Mouse (Mus musculus): Measurements from ENCODE around the gene Nebl.

Nebl gene

DNA sequence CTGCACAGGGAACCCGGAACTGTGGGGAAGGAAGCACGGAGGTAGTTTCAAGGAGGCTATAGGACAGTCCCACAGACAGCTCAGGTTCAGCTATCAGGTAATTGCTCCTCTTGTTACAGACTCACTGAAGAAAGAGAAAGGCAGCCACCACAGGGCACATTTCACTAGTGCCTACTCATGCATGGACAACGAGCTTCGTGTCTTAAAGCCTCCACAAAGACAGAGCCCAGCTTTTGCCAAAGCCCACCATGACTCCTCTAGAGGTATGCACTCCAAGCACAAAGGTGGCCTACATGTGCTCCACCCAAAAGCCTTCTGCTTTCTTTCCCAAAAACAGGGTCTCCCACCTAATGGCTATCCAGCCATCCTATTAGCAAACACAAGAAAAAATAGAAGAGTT, 90.4 kb downstream of the Nebl start:
- in situ Hi-C loops (cut with MboI, MseI): loop anchor here (5.0 to 10.0 kb wide), 4 partner anchors 51 to 294 kb away; partner anchors contain the start of gene Nebl

DNA sequence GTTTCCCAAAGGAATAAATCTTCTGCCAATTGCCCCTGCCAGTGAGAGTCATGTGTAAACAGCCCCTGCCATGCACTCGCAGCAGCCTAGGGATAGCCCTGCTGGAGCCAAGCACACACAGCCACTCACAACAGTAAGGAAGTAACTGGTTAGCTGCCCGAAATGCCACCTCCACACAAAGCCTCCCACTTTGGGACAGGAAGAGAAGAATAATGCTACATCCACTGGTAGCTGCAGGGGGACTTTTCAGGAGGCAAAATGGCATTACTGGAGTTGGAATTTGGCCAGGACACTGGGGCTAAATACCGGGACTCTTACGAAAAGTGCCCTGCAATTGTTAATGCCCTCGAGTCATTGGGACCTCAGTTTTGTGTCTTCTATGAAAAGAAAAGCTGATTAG, 92.6 kb downstream of the Nebl start:
- in situ Hi-C loops (cut with MboI, MseI): no loop called here

DNA sequence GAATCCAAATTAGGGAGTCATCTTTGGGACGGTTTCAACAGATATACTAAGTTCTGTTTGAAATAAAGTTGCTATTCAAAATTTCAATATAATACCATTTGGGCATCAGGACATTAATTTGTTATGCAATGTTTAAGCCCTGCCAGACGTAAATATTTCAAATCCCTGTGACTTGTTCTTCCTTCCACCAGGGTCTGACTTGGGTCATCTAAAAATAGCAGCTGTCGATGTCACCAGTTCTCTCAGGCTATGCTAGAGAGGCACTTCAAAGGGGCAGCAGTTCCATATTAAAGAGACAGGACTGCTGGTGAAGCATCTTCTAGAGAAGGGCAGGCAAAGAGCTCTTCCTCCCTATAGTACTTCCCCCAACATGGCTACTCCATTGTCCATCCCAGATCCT, 107.3 kb downstream of the Nebl start:
- in situ Hi-C loops (cut with MboI, MseI): loop anchor here (10.0 kb wide), 1 partner anchor 419 kb away; no protein-coding TSS in a partner anchor

DNA sequence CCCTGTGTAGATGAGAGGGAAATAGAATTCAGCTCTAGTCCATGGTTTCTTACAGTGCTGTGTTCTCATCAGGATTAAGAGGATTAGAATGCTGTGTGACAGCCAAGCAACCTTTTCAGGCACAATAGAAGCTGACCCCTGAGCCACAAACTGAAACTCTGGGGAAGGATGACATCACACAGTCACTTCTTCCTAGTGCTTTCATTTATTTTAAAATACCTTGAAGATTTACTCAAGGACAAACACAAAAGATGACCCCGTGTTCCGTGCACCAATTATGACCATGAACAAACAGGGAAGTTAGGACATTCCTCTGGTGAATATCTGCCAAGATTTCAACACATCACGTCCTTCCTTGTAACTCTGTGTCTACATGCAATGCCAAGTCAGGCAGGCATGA, 121.0 kb downstream of the Nebl start:
- in situ Hi-C loops (cut with MboI, MseI): no loop called here

DNA sequence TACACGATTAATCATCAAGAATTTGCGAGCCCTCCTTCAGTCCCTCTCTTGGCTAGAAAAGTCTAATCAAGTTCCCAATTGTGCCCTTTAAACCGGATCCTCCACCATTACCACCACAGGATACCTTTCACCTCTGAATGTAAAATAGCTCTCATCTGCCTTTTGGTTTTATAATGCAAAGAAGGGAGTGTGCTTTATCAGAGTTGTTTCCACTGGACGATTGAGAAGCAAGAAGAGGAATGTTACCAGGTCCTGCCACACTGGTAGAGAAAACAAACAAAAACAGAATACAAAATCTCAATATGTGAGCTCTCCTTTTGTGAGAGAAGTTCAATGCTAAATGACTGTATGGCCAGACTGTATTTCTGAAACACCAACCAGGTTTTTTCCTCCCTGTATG, 127.7 kb downstream of the Nebl start:
- in situ Hi-C loops (cut with MboI, MseI): no loop called here

DNA sequence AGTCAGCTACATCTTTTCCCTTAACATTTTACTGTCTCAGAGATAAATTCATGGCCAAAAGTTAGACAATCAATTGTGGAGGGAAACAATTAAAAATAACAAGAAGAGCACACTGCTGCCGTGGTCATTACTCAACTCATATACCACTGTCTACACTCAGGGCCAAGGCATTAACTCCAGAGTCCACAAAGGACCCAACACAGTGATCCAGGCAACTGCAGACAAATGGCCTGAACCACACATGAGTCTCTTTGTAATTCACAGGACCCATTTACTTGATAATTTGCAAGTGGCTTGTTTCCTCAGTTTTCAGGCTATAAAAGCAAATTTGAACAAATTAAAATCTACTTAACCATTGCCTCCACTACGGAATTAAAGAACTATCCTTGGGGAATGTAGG, 130.6 kb downstream of the Nebl start:
- in situ Hi-C loops (cut with MboI, MseI): no loop called here

DNA sequence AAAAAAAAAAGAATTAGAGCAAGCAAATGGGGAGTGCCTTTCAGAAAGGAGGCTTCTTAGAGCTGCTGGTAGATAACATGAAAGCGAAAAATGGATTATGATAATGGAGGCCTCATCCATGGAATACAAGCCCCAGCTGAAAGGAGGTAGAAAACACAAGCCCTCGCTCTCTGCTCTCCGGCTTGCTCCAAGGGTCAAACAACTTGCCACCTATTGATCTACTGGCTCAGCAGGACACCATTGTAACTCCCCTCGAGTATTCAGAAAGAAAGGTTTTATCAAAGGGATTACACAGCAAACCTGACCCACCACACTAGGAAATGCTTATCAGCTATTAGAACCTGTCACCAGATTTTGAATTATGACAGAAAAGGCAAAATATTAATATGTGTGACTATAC, 131.4 kb downstream of the Nebl start:
- in situ Hi-C loops (cut with MboI, MseI): no loop called here

DNA sequence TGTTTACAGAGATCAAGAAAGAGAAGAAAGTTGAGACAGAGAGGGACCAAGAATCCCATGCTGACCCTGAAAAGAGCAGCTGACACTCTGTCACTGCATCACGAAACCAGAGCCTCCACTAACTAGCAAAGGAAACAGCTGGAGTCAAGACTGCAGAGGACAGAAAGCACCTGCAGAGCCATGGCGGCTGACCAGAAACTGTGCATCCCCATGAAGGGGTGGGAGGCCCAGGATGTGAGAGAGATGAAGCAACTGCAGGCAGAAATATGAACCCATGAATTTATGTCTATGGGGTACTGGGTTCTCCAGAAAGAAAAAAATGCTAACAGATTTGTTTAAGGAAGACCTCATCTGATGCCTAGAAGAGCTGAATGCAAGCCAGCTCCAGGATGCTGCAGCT, 133.3 kb downstream of the Nebl start:
- in situ Hi-C loops (cut with MboI, MseI): no loop called here

DNA sequence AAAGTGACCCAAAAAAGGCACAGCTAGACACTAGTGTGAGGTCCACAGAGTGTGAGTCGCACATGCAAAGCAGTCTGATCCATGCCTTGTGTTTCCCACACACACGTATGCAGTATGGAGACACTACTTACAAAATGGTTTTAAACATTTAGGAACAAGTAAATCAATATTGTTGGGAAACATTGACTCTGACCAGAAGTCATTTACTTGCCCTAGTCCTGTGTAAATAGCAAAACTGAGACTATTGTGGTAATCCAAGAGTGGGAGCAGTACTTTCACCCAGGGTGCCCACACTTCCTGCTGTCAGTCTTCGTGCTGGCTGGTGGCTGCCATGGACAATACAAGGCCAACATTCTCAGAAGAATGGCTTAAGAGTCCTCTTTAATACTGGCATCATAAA, 141.6 kb downstream of the Nebl start:
- in situ Hi-C loops (cut with MboI, MseI): no loop called here

DNA sequence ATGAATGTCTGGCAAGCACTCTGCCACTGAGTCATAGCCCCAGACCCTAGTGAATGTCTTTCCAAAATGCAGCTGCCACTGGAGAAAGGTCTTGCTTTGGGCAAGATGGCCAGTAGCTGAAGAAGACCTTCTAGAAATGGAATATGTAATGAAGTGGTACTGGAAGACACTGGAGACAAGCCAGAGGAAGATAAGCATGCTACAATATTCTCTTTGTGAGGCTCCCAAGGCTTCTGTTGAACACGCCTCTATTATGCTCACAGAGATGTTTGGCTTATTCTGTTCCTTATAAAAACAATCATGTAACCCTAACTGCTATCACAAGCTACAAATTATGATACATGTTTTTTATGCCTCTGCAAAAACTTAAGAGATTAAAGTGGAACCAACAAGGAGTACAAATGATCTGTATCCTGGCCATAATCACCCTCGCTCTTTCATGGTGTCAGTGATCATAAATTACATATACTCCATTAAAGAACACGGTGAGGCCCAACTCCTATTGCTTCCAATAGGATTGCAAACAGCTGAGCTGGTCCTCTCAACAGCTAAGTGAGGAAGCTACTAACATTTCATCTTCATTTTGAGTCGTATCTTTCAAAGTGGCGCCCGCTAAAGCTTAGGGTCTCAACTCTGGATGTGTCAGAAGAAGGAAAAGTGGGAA, 145.8 kb downstream of the Nebl start:
- in situ Hi-C loops (cut with MboI, MseI): no loop called here

DNA sequence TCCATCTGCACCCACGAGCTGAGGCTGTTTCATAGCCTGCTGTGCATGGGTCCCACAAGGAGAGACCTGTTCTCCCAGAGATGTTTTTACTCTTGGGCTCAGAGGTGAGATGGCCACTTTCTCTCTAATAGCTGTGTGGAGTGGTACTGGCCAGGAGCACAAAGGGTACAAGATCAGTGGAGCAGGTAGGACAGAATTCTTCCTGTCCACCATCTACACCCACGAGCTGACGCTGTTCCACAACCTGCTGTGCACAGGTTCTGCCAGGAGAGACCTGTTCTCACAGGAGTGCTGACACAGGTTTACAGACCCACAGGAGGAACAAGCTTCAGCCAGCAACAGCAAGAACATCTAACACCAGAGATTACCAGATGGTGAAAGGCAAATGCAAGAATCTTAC, 155.6 kb downstream of the Nebl start:
- in situ Hi-C loops (cut with MboI, MseI): no loop called here

DNA sequence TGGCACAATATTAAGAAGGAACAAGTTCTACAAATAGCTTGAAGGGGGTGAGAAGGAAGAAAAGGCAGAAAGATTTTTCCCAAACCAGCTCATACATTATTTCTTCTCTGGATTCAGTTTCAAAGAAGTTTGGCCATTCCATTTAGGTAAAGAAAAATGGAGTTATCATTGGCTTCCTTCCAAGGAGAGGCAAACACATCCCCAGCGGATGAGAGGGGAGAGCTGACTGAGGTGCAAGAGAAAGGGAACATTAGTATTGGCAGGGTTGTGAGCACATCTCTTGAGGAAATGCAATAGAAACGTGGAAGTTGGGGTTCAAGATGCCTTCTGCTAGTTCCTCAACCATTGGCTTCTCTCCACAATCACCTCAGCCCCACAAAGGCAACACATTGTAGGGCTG, 159.5 kb downstream of the Nebl start:
- in situ Hi-C loops (cut with MboI, MseI): no loop called here

DNA sequence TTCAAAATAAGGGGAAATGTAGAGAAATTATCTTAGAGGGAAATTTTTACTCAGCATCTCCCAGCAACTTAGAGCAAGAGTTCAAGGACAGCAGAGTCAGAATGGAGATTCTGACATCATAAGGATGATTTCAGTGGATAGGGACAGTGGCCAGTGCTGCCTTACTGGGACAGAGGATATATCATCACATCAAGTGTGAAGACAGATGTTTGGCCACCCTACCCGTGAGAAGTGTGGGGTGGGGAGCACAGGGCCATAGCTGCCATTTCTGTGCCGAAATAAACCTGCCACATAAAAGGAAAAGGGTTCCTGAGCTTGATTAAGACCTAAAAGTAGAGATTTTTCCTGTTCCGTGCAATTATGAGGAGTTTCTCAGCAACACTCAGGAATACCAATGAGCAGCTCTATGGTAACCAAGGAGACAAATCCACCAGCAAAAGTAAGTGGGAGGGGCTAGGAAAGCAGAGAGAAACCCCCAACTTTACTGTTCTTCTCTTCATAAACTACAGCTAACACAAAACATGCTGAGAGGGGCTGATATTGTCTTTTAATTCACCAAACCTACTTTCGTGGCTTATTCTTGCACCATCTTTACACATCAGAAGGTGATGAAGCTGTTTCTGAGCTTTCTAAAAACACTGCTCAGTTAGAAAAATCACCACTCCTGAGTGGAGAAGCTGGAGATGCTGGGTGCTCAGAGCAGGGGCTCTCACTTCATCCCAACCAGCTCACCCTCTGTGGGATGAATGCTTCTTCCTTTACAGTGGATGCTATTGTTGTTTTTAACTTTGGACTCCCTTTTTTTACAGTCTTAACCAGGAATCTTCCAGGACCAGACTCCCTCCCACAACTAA, 172.1 kb downstream of the Nebl start:
- in situ Hi-C loops (cut with MboI, MseI): no loop called here

DNA sequence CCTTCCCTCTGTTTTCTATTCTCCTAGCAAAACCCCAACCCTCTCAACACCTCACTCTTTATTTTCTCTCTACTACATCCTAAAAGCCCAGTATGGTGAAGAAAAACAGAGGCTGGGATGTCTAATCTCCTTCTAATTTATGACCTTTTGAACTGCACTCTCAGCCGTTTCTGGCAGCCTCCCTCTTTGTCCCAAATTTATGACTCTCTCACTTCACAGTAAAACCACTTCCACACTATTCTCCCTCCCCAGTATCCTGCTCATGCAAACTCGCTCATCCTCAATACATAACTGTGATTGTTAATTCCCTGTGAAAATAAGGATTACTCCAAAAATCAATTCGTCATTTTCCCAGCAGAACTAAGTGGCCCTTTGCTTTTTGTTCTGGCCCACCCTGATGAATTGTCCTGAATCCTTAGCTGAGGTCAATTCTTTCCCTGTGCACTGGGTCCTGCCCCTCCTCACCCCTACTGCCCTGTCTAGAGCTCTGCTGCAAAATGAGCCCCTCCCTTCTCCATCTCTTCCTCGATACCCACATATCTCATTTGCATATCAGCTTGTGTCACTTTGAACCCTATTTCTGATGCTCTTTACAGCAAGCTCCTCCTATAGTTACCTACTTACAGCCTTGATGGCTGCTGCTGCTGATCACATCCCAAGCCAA, 181.2 kb downstream of the Nebl start:
- in situ Hi-C loops (cut with MboI, MseI): no loop called here

DNA sequence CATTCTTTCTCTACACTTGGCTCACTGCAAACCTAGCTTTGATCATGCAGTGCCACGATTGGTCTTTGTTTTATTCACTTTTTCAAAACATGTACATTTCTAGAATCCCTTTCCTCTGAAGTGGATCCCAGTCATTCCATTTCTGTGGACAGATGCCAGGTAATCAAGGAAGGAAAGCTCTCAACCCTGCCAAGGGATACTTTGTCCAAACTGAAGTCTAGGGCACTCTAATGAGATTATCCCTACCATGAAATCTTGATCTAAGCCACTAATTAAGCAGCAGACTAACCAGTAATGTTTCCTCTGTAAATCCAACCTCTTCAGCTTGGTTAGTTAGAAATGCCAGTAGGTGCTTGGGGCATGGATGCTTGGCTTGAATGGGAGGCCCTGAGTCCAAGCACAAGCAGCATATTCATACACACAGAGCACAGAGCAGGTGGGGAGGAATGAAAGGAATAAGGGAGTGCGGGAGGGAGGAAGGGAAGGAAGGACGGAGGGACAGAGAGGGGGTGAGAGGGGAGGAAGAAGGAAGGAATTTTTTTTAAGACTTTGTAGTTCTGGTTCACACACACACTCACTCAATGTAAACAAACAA, 184.8 kb downstream of the Nebl start:
- in situ Hi-C loops (cut with MboI, MseI): no loop called here

DNA sequence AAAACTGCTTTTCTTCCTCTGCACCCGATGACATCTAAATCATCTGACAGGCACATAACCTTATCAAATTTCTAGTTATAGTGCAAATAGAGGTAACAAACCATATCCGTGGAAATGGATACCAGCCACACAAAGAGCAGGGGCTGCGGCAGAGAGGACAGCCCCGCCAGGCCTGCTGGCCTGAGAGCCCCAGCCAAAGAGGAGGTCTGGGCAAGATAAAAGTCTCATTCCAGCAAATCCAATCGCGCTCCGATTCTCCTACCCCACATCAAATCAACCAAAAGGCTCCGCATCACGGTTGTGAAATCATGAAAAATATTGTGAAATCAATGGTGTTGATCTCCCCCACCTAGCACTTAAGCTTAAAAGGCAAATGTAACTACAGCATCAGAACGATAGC, 191.5 kb downstream of the Nebl start:
- in situ Hi-C loops (cut with MboI, MseI): no loop called here

DNA sequence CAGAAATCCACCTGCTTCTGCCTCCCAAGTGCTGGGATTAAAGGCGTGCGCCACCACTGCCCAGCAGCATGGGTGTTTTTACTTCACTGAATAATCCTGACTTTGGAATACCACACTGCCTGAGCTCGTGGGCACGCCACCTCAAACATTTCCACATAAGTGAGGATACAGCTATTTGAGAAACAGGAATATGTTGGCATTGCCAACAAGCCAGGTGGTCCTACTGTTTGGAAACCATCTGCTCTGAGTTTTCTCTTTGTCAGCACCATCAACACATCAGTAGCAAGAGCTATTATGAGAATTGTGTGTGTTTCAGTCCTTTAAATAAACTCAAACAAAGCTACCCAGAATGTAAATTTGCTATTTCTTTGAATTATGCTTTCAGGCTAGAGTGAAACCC, 192.8 kb downstream of the Nebl start:
- in situ Hi-C loops (cut with MboI, MseI): no loop called here

DNA sequence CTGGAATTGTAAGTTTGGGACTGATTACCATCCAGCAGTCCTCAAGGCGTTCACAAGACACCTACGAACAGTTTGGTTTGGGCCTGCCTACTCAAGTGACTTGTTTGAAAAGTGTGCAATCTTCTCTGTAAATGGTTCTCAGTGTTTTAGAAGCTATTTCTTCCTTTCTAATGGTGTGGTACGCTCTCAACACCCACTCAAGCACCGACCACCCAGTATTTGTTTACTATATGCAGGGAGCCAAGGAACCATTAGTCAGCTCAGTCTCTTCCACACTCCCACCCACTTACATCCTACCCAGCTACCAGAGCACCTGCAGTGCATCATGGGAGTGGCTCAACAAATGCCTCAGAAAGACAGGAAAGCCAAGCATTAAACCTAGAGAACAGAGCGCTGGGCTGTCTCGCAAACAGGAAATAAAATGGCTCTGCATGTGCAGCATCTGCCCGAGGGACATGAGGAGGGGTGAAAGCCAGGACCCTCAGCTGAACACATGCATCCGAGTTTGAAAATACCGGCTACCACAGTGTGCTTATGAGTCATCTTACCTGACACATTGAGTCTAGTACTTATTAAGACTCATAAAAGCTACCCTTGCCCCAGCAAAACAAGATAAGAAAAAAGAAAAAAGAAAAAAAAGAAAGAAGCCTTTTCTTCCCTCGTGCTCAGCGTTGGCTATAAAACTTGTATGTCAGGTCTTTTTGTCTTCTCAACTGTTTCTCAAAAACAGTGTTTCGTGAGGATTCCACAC, 199.7 kb downstream of the Nebl start:
- in situ Hi-C loops (cut with MboI, MseI): no loop called here

DNA sequence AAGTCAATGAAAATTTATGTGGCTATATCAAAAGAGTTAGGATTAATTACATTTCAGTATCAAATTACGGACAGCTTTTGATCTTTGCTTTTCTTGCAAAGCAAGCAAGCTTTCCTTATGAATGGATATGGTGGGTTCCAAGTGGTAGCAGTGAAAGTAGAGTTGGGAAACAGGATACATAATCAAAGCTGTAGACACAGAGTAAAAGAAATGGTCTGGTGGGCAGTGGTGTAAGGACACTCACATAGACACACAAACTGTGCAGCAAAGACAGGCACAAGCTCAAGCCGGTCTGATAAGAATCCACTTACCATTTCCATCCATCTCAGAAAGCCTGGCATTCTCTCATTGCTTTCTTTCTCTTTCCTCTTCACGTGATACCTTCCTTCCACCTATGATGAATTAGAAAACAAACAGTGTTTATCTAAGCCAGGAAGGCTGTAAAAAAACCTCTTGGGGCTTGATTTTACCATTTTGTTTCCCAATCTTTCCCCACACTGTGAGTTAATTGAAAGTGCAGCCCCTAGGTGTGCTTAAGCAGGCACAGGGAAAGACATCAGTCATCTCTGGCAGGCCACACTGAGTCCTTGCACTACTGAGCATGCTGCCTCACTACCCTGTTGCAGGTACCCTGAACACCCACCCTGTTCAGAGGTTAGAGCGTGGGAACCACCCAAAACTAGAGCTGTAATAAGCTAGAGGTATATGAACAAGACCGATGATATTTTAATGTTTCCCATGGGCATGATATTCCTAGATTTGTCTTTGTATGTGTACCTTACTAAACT, 205.3 kb downstream of the Nebl start:
- in situ Hi-C loops (cut with MboI, MseI): no loop called here

DNA sequence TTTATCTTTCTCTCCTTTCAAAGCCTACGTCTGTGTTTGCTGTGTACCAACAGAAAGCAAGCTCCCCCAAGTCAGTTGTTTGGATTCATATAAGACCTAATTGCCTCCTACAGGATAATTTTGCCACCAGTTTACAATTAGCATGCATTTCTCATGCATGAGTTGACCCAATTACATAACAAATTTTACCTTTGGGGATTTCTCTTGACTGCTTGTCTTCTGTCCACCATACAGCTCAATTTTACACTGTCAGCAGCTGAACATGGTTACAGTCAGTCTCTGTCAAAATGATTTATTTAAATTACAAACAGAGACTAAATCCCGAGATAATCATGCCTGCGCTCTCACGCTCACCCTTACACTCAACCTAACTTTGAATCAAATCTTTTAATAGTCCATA, 206.1 kb downstream of the Nebl start:
- in situ Hi-C loops (cut with MboI, MseI): no loop called here

Data from T-helper 1 cell (primary cell).